Mouse (Mus musculus) forebrain, embryonic 14.5 days (tissue): ENCODE measurements around the gene Lbhd2. TPM values are rescaled to one million over a fixed set of nuclear protein-coding genes. Genes with fewer than 3 reads are reported as not detected.

ENCODE experiments used
- ATAC-seq: fragments of 200-750 bp; cut with Nextera tagmentation; 2 replicates; pipeline ENCODE4 v1.8.0; 2017; ENCODE audit warnings: mild to moderate bottlenecking, moderate library complexity
- DNase-seq: peaks from one replicate; pipeline ENCODE4 v3.0.0-alpha.2; 2015; ENCODE audit warnings: low spot score
- H3K27ac ChIP-seq: fragments of 300-500 bp; sonication (generic); 2 replicates; pipeline ENCODE4 v1.5.1; 2014; ENCODE audit warnings: low read depth, mild to moderate bottlenecking, control low read depth, low read length, moderate library complexity
- H3K27me3 ChIP-seq: fragments of 300-500 bp; sonication (generic); replicated peaks from 2 replicates; pipeline ENCODE4 v1.6.1; 2014; ENCODE audit warnings: low read length, control low read depth, mixed read lengths; ENCODE audit not compliant: control insufficient read depth, insufficient read depth
- H3K36me3 ChIP-seq: fragments of 300-500 bp; sonication (generic); 2 replicates; pipeline ENCODE4 v1.6.1; 2014; ENCODE audit warnings: low read length, control low read depth; ENCODE audit not compliant: control insufficient read depth, insufficient read depth
- H3K4me1 ChIP-seq: fragments of 300-500 bp; sonication (generic); 2 replicates; pipeline ENCODE4 v1.6.1; 2014; ENCODE audit warnings: antibody characterized with exemption, low read length, control low read depth; ENCODE audit not compliant: control insufficient read depth, insufficient read depth
- H3K4me2 ChIP-seq: fragments of 300-500 bp; sonication (generic); 2 replicates; pipeline ENCODE4 v1.6.1; 2014; ENCODE audit warnings: mild to moderate bottlenecking, control low read depth, low read length
- H3K4me3 ChIP-seq: fragments of 300-500 bp; sonication (generic); 2 replicates; pipeline ENCODE4 v1.5.1; 2014; ENCODE audit warnings: low read depth, low read length, control low read depth
- H3K9ac ChIP-seq: fragments of 300-500 bp; sonication (generic); 2 replicates; pipeline ENCODE4 v1.6.1; 2014; ENCODE audit warnings: mild to moderate bottlenecking, low read length, control low read depth, moderate library complexity
- H3K9me3 ChIP-seq: fragments of 300-500 bp; sonication (generic); replicated peaks from 2 replicates; pipeline ENCODE4 v1.6.1; 2016; ENCODE audit warnings: low read length, control low read depth, mixed read lengths; ENCODE audit not compliant: control insufficient read depth
- WGBS: fragments of 180-500 bp; shearing (Covaris S2); extraction: QIAGEN DNeasy Blood & Tissue Kit; methylation state at CpG from one replicate; pipeline ENCODE4 v1.1.7; 2014; 5-methylcytosine and 5-hydroxymethylcytosine counted together
- polyA plus RNA-seq: library from polyadenylated mRNA; unstranded; fragments of >200 nt; fragmentation: Nextera tagmentation; extraction: Ambion mirVana; gene quantifications from 2 replicates; pipeline ENCODE4 v1.2.1, GENCODE M21; 2014

The Lbhd2 gene
- polyA plus RNA-seq, 1 experiment from 2014 or later: 2.4 TPM

- Histone ChIP-seq H3K36me3 (no peaks in the 10 kb centered on the region), H3K27ac (no peak overlapping the region), H3K9ac (no peak overlapping the region), H3K4me1 (no peaks in the 10 kb centered on the region), H3K4me3 (no peak overlapping the region), H3K4me2 (no peak overlapping the region), H3K9me3 (no peaks in the 10 kb centered on the region), H3K27me3 (0 out of 2 replicates have a peak, but pooled peaks cover 2% of the 10 kb centered on the region)
- DNase-seq (no peak), ATAC-seq (no peak)
- 95% methylated on average over 4 of the region's 4 CpGs for WGBS
Measured at GRCm38 (mm10) chr12:111387146-111387545, 19.5 kb upstream of the Lbhd2 start.

- no peak overlapping the region for H3K9ac ChIP-seq
- DNase-seq: no peak
- WGBS: 85% methylated on average over 6 of the region's 6 CpGs
- H3K4me2 ChIP-seq: no peak overlapping the region
- H3K9me3 ChIP-seq: no peaks in the 10 kb centered on the region
- no peak overlapping the region for H3K4me3 ChIP-seq
- H3K4me1 ChIP-seq: no peaks in the 10 kb centered on the region
- ATAC-seq: no peak
- no peaks in the 10 kb centered on the region for H3K27me3 ChIP-seq
- H3K36me3 ChIP-seq: no peaks in the 10 kb centered on the region
- no peak overlapping the region for H3K27ac ChIP-seq
Measured at GRCm38 (mm10) chr12:111394008-111394407, 12.6 kb upstream of the Lbhd2 start.

GRCm38 (mm10) chr12:111396997-111397396 lies 9.6 kb upstream of the Lbhd2 start:
- ATAC-seq: no peak

GRCm38 (mm10) chr12:111401454-111402184 lies 5.0 kb upstream of the Lbhd2 start:
- ATAC-seq (peak; percentile 62), DNase-seq (peak; percentile 89)
- Histone ChIP-seq H3K27me3 (peaks cover 7% of the 10 kb centered on the region; the same call in 1 of the 2 replicates), H3K4me3 (no peak overlapping the region), H3K27ac (no peak overlapping the region), H3K4me1 (no peaks in the 10 kb centered on the region), H3K9ac (no peak overlapping the region), H3K4me2 (no peak overlapping the region), H3K36me3 (no peaks in the 10 kb centered on the region), H3K9me3 (no peaks in the 10 kb centered on the region)
- 23% methylated on average over 15 of the region's 15 CpGs for WGBS

More at GRCm38 (mm10) chr12:111396997-111397396, 9.6 kb upstream of the Lbhd2 start:
- Histone ChIP-seq H3K9ac (no peak overlapping the region), H3K9me3 (no peaks in the 10 kb centered on the region), H3K4me2 (no peak overlapping the region), H3K36me3 (no peaks in the 10 kb centered on the region), H3K27me3 (no peaks in the 10 kb centered on the region), H3K4me1 (no peaks in the 10 kb centered on the region), H3K4me3 (no peak overlapping the region), H3K27ac (no peak overlapping the region)
- 71% methylated on average over 5 of the region's 5 CpGs for WGBS
- no peak for DNase-seq

GRCm38 (mm10) chr12:111404880-111405279 lies 1.7 kb upstream of the Lbhd2 start:
- Histone ChIP-seq H3K4me1 (0 out of 2 replicates have a peak, but pooled peaks cover 6% of the 10 kb centered on the region), H3K4me2 (no peak overlapping the region), H3K27me3 (peaks cover 15% of the 10 kb centered on the region; the same call in 1 of the 2 replicates), H3K9ac (no peak overlapping the region), H3K9me3 (no peaks in the 10 kb centered on the region), H3K4me3 (no peak overlapping the region), H3K27ac (no peak overlapping the region), H3K36me3 (no peaks in the 10 kb centered on the region)
- DNase-seq: no peak
- no peak for ATAC-seq
- WGBS: 70% methylated on average over 10 of the region's 10 CpGs

- ATAC-seq (peak; percentile 22; the same call in 1 of the 2 replicates), DNase-seq (peak; percentile 72)
Measured at GRCm38 (mm10) chr12:111409583-111409982, 3.0 kb downstream of the Lbhd2 start.

GRCm38 (mm10) chr12:111411631-111412355 lies 5.2 kb downstream of the Lbhd2 start:
- Histone ChIP-seq H3K9ac (no peak overlapping the region), H3K4me1 (peaks cover 13% of the 10 kb centered on the region), H3K27me3 (0 out of 2 replicates have a peak, but pooled peaks cover 6% of the 10 kb centered on the region), H3K4me2 (no peak overlapping the region), H3K27ac (no peak overlapping the region), H3K9me3 (no peaks in the 10 kb centered on the region), H3K36me3 (no peaks in the 10 kb centered on the region), H3K4me3 (no peak overlapping the region)
- DNase-seq (no peak), ATAC-seq (no peak)
- WGBS: 78% methylated on average over 8 of the region's 8 CpGs

More at GRCm38 (mm10) chr12:111409583-111409982, 3.0 kb downstream of the Lbhd2 start:
- Histone ChIP-seq H3K4me2 (no peak overlapping the region), H3K4me1 (peaks cover 14% of the 10 kb centered on the region; the same call in 1 of the 2 replicates), H3K27me3 (peaks cover 15% of the 10 kb centered on the region; the same call in 1 of the 2 replicates), H3K9me3 (no peaks in the 10 kb centered on the region), H3K9ac (no peak overlapping the region), H3K27ac (no peak overlapping the region), H3K4me3 (no peak overlapping the region), H3K36me3 (no peaks in the 10 kb centered on the region)
- WGBS: 6% methylated on average over 5 of the region's 5 CpGs

- Histone ChIP-seq H3K4me1 (peaks cover 18% of the 10 kb centered on the region), H3K4me3 (peak overlapping the region; percentile 20), H3K4me2 (peak overlapping the region; percentile 40), H3K9me3 (no peaks in the 10 kb centered on the region), H3K9ac (peak overlapping the region; percentile 46; the same call in 1 of the 2 replicates), H3K27ac (no peak overlapping the region), H3K27me3 (no peaks in the 10 kb centered on the region), H3K36me3 (no peaks in the 10 kb centered on the region)
- 24% methylated on average over 12 of the region's 12 CpGs for WGBS
- ATAC-seq (no peak), DNase-seq (no peak)
Measured at GRCm38 (mm10) chr12:111412581-111413284, 6.1 kb downstream of the Lbhd2 start.
